Mouse (Mus musculus): Measurements from ENCODE around the gene Olfr1162.
"Not testable (repeated sequence)": the region's sequence is repeated elsewhere in the genome, so short reads cannot be mapped to it uniquely, and the experiment has no call there.

The Olfr1162 gene

DNA sequence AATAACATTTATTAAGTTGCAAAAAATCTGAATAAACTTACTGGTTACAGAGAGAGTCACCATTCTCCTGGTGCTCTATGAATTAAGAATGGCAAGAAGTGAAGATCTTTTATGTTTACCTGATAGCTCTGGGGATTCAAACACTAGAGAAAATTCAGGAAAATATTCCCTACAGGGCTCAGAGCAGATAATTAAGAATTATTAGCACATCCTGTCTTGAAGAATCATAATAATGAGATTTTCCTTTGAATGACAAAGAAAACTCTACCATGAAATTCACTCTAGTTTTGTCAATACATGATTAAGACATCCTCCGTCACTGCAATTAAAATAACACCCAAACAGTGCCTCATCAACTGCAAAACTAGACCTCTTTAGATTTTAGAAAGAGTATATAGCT is at the start of gene Olfr1162:
TSS of gene Olfr1162 (minus strand) at position 101 of the 400 bp plus-strand sequence.
- no peak for DNase-seq

DNA sequence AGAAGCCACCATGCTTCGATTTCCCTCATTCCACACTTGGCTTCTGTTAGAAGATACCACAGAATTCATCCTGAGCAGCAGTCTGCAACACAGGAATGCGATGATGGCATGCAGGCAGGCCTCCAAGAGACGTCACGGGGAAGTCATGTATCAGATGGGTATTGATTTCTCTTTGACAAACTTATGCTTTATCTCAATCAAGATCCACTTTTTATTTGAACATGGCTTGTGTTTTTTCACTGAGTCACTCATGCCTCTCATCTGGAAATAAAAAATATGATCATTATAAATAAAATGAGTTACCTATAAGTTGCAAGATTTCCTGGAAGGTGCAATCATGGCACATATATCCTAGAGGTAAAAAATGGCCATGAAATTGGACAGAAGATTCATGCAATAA is 42.9 kb upstream of the Olfr1162 start, which contains the start of gene Olfr1164:
TSS of gene Olfr1164 (minus strand) at position 101 of the 400 bp plus-strand sequence.
- no peak for DNase-seq

DNA sequence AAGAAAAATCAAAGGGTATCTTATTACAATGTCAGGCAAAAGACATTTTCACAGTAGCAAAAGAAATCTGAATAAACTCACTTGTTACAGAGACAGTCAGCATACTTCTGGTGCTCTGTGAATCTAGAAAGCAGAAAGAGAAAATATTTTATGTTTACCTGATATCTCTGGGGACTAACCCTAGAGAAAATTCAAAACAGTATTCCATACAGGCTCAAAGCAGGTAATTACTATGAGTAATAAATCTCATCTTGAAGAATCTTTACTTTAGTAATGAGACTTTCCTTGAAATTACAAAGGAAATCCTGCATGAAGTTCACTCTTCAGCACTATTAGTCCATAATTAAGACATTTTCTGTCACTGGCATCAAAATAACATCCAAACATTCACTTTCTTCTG is 20.8 kb upstream of the Olfr1162 start, which contains the start of gene Olfr1163:
TSS of gene Olfr1163 (minus strand) at position 101 of the 400 bp plus-strand sequence.
- no peak for DNase-seq

DNA sequence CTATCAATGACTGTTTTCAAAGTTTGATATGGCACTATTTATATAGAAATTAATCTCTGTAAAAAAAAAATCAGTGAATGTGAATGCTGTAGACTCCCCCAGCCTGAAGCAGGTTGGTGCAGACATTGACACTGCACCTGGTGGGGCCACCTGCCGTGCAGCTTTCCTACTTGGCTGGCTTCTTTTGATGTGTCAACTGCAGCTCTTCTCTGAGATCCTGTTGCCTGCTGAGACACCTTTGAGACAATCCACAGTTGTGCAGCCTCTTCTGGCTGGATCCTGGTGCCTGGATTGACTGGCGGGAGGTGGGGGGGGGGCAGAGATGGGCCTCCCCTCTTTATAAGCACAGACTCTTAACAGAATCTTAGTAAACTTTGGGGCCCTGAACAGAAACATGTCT is 12.7 kb upstream of the Olfr1162 start:
- no peak for DNase-seq

GRCm38 (mm10) chr2:88037599-88037998 is 13.3 kb downstream of the Olfr1162 start, which contains the start of gene Olfr73:
Gene Olfr73, minus strand, starts transcription at chr2:88037699.
- no peak for DNase-seq

DNA sequence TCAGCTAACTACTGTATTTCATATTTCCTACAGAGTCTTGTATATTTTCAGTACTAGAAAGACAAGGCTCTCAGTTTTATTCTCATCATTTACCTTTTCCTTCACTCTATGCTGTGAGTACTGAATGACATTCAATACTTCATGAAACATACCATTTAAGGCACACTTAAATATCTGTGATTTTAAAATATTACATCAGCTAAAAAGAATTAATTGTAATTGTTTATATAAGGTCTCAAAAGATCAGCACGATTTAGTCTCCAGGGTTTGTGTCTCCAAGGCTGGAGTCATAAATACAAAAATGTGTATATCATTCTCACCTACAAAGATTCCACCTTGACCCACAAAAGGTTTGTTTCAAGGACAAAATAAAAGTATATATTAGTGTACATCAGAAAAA is 28.5 kb downstream of the Olfr1162 start, which contains the start of gene Olfr1161:
TSS of gene Olfr1161 (plus strand) at position 301 of the 400 bp plus-strand sequence.
- DNase-seq: not testable (repeated sequence)

DNA sequence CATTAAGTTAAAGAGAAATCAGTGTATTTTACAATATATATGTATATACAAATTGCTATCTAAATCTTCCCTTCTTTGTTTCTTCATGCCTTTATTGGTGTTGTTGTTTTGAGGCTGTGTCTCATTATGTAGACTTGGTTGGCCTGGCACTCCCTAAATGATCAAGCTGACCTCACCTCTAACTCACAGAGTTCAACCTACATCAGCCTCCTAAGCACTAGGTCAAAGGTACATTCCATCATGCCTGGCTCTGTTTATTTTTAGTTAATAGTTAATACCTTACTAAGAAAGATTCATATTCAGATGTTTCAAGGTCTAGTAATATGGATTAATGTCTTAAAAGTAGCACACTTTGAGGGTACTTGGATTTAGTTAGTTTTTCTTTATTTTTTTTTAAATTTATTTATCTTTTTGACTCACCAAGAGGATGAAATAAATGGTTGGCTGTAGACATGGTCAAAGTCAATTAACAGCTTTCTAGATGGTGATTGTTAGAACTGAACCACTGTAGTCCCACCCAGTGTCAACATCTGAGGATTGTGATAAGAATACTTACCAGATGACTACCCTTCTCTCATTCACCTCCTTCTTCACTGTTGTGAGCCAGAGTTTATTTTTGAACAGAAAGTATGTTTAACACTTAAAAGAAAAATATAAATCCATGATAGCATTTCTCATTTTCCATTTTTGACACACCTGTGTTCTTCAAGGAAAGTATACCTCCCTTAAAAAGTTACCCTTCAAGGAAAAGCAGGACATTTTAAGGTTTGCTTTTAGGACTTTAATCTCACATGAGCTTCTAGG is 43.2 kb downstream of the Olfr1162 start, which contains the start of gene Olfr1160:
TSS of gene Olfr1160 (minus strand) at position 754 of the 804 bp plus-strand sequence.
- DNase-seq: no peak
